Mouse (Mus musculus) cortical plate, adult 2 months (tissue): Measurements from ENCODE around the gene Hmgcr.

Source experiments
- CTCF ChIP-seq: fragments of 200-500 bp; IDR thresholded peaks from 2 replicates; pipeline ENCODE4 v1.5.1; 2011; ENCODE audit warnings: mild to moderate bottlenecking, control low read depth, low read length; ENCODE audit not compliant: insufficient read depth; ENCODE audit errors: extremely low read depth
- POLR2A ChIP-seq: fragments of 200-500 bp; IDR thresholded peaks from 2 replicates; pipeline ENCODE4 v1.6.1; 2011; ENCODE audit warnings: mild to moderate bottlenecking, low read length, control low read depth; ENCODE audit not compliant: insufficient read depth; ENCODE audit errors: extremely low read depth

GRCm38 (mm10) chr13:96599182-96599581 is 71.6 kb downstream of the Hmgcr start:
- TF ChIP-seq CTCF (no peak), POLR2A (no peak)
